Mouse (Mus musculus) cerebellum, adult 18-20 months (tissue): ENCODE measurements around the gene Napa.

Source experiments
- DNase-seq, 2 experiments: peaks; one replicate each; pipeline ENCODE4 v3.0.0; 2021

Napa gene

GRCm38 (mm10) chr7:16132926-16133325, 34.7 kb downstream of the Napa start:
- DNase-seq, result no peak

- DNase-seq, result no peak
Observed at GRCm38 (mm10) chr7:16133691-16134090, 35.4 kb downstream of the Napa start.

GRCm38 (mm10) chr7:16134951-16135392, 36.7 kb downstream of the Napa start:
- DNase-seq, result no peak

- peak; percentile 75 to 82 for DNase-seq
Observed at GRCm38 (mm10) chr7:16146489-16147410, 48.5 kb downstream of the Napa start.

GRCm38 (mm10) chr7:16147643-16148042, 49.4 kb downstream of the Napa start:
- no peak for DNase-seq

GRCm38 (mm10) chr7:16149241-16149640, 51.0 kb downstream of the Napa start:
- peak; percentile 90 to 96 for DNase-seq

GRCm38 (mm10) chr7:16150191-16151145, 52.2 kb downstream of the Napa start:
- DNase-seq, result no peak

- DNase-seq, result peak; percentile 77 to 83
Observed at GRCm38 (mm10) chr7:16153522-16153921, 55.3 kb downstream of the Napa start.

- DNase-seq, result peak; percentile 61 to 67
Observed at GRCm38 (mm10) chr7:16155132-16155872, 57.0 kb downstream of the Napa start.

GRCm38 (mm10) chr7:16156105-16156714, 58.0 kb downstream of the Napa start:
- DNase-seq, result no peak

GRCm38 (mm10) chr7:16158735-16159134, 60.5 kb downstream of the Napa start:
- DNase-seq, result peak; percentile 42 to 45

- DNase-seq, result peak; percentile 41
Observed at GRCm38 (mm10) chr7:16160702-16161101, 62.4 kb downstream of the Napa start.

GRCm38 (mm10) chr7:16161302-16161701, 63.0 kb downstream of the Napa start:
- no peak for DNase-seq

- peak; percentile 24 to 41 for DNase-seq
Observed at GRCm38 (mm10) chr7:16162036-16162435, 63.8 kb downstream of the Napa start.
